Mouse (Mus musculus): ENCODE data around the gene Tceal5.
A peak's percentile ranks its signal among the peaks of the same experiment; 100 is the strongest.

The Tceal5 gene

GRCm38 (mm10) chrX:136172118-136172551 is 31.5 kb downstream of the Tceal5 start, which contains the start of gene Tceal8:
Gene Tceal8 (minus strand): TSS chrX:136172342.
- DNase-seq (ENCODE audit: low read depth, low spot score) = peak; percentile 91

DNA sequence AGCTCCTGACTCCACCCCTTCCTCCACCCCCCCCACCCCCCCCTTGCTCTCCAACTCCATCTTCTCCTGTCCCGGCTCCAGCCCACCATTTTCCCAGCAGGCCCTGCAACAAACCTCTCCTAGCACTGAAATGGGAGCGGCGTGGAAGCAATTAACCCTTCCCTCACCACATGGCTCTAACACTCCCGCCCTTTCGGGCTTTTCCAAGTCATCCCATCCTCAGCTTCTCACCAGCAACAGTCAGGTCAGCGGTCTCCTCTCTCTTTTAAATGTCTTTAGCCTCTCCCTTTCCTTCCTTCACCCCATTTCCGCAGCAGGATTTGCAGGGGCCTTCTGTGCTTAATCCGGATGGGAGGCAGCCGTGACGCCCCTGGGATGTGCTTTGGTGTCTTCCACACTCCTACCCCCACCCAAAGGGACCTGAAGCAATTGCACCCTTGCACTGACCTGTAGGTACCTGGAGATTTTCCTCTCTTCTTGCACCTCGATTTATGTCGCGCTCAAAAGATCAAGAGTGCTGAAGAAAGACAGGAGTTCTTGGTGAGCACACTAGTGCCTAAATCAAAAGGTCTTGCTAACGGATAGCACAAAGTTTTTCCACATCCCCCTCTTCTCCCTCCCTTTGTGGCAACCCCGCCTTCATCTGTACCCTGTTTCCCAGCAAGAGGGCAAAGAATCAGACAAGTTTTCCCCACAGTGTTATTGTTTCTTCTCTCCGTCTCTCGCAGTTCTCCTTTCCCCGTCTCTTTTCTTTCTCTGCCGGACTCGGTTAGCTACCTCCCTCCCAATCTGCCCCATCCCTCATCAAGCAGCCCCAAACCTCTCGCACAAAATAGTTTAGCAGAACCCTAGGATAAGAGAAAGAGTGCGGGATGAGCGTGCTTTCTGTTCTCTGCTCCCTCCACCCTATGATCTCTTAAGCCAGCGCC is 32.2 kb downstream of the Tceal5 start:
- DNase-seq (ENCODE audit: low read depth, low spot score) = peak; percentile 52

DNA sequence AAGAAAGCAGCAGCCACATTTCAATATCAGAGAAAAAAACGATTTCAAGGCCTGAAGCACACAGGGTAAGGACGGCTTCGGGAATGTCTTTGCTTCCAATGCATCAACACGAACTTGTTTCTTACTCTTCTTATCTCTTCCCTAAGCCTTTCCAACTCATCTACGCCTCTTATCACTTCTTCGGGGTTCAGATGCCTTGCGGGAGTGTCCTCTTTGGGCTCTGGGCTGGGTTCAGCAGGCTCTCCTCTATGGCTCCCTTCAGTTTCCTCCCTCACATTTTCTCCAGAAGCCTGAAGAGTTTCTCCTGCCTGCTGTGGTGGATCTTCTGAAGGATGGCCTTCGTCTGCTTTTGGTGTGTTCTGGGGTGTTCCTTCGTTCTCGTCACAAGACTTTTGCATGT is 33.1 kb downstream of the Tceal5 start:
- DNase-seq (ENCODE audit: low read depth, low spot score) = no peak
